In genomic region chr4:117862823-117863222, GRCm38 (mm10) we compare ENCODE assay signal across 9 mouse cellular contexts. TPM values are rescaled to one million over a fixed set of nuclear protein-coding genes. Genes with fewer than 3 reads are reported as not detected.
DNase-seq lines count a peak whose midpoint lies in the region; ATAC-seq lines count a peak whose summit lies in the region.
"Had no signal": no experiment of that assay in that cellular context is flagged by ENCODE, and none has a peak within 500 bp of the region (broad histone marks: within the 10 kb centered on the region; RNA-seq: fewer than 3 reads in every experiment).

No protein-coding gene starts in this region.

- no peaks in the 10 kb centered on the region for H3K9me3 ChIP-seq in embryonic facial prominence, embryonic 11.5 days (replicated peaks; ENCODE audit: control insufficient read depth, low read length)
- no peaks in the 10 kb centered on the region for H3K9me3 ChIP-seq in embryonic facial prominence, embryonic 10.5 days
- no peaks in the 10 kb centered on the region for H3K9me3 ChIP-seq in midbrain, embryonic 11.5 days (ENCODE audit: control insufficient read depth, low read length)
- H3K9me3 ChIP-seq in midbrain, embryonic 10.5 days (replicated peaks): no peaks in the 10 kb centered on the region

- no peak for DNase-seq in embryonic facial prominence, embryonic 11.5 days (ENCODE audit: low spot score)
- DNase-seq in embryonic facial prominence, embryonic 10.5 days (ENCODE audit: low spot score): no peak
- no peak for DNase-seq in midbrain, embryonic 11.5 days (ENCODE audit: low spot score, missing footprints)
- no peak for DNase-seq in midbrain, embryonic 10.5 days (ENCODE audit: low spot score)
- DNase-seq in left cerebral cortex, postnatal 25 days (ENCODE audit: low spot score in 2 of 2): peak; percentile 60 to 85
- DNase-seq in right cerebral cortex, adult 2 months (ENCODE audit: low spot score in 2 of 2): peak; percentile 54 to 64
- no peak for DNase-seq in urinary bladder, postnatal 25 days (ENCODE audit: low spot score)
- no peak for DNase-seq in spleen, adult 12 weeks (ENCODE audit: low spot score)

- H3K4me1 ChIP-seq in embryonic facial prominence, embryonic 11.5 days (ENCODE audit: control insufficient read depth, insufficient read depth, low read length): peaks cover 3% of the 10 kb centered on the region; the same call in 1 of the 2 replicates
- peaks cover 36% of the 10 kb centered on the region for H3K4me1 ChIP-seq in embryonic facial prominence, embryonic 10.5 days
- H3K4me1 ChIP-seq in midbrain, embryonic 11.5 days (ENCODE audit: control insufficient read depth, insufficient read depth, low read length): 0 out of 2 replicates have a peak, but pooled peaks cover 2% of the 10 kb centered on the region
- H3K4me1 ChIP-seq in midbrain, embryonic 10.5 days: peaks cover 23% of the 10 kb centered on the region

- H3K27ac ChIP-seq in embryonic facial prominence, embryonic 11.5 days (replicated peaks; ENCODE audit: low read depth, low read length): no peak overlapping the region
- no peak overlapping the region for H3K27ac ChIP-seq in embryonic facial prominence, embryonic 10.5 days (replicated peaks)
- no peak overlapping the region for H3K27ac ChIP-seq in midbrain, embryonic 11.5 days (ENCODE audit: low read depth, low read length)
- H3K27ac ChIP-seq in midbrain, embryonic 10.5 days (replicated peaks): no peak overlapping the region

- H3K27me3 ChIP-seq in embryonic facial prominence, embryonic 11.5 days (ENCODE audit: control insufficient read depth, insufficient read depth, low read length): no peaks in the 10 kb centered on the region
- H3K27me3 ChIP-seq in embryonic facial prominence, embryonic 10.5 days (replicated peaks; ENCODE audit: low read depth, poor library complexity, severe bottlenecking): peaks cover 11% of the 10 kb centered on the region; the same call in 1 of the 2 replicates
- peaks cover 2% of the 10 kb centered on the region; the same call in 1 of the 2 replicates for H3K27me3 ChIP-seq in midbrain, embryonic 11.5 days (ENCODE audit: control insufficient read depth, insufficient read depth, low read length)
- H3K27me3 ChIP-seq in midbrain, embryonic 10.5 days (ENCODE audit: low read depth, poor library complexity, severe bottlenecking): peaks cover 12% of the 10 kb centered on the region

- WGBS in embryonic facial prominence, embryonic 11.5 days: 35% methylated on average over 4 of the region's 4 CpGs
- 26% methylated on average over 4 of the region's 4 CpGs for WGBS in embryonic facial prominence, embryonic 10.5 days
- WGBS in midbrain, embryonic 11.5 days: 30% methylated on average over 4 of the region's 4 CpGs
- WGBS in midbrain, embryonic 10.5 days: 33% methylated on average over 4 of the region's 4 CpGs

- no peak overlapping the region for H3K4me2 ChIP-seq in embryonic facial prominence, embryonic 11.5 days (ENCODE audit: low read depth, low read length)
- H3K4me2 ChIP-seq in midbrain, embryonic 11.5 days: no peak overlapping the region

- intact Hi-C loops in left cerebral cortex, postnatal 25 days (cut with DNase I): loop anchor here (2.0 kb wide), 1 partner anchor 28 kb away; the partner anchor contains the start of gene Slc6a9

- ATAC-seq in embryonic facial prominence, embryonic 11.5 days (replicated peaks; ENCODE audit: insufficient number of reproducible peaks, low FRiP score, low TSS enrichment, low read depth): 0 out of 2 replicates have a peak, but pooled peaks have one; percentile 14
- ATAC-seq in midbrain, embryonic 11.5 days (ENCODE audit: low FRiP score): peak; percentile 26; the same call in 1 of the 2 replicates

- no peak overlapping the region for H3K9ac ChIP-seq in embryonic facial prominence, embryonic 11.5 days (replicated peaks; ENCODE audit: low read length)
- H3K9ac ChIP-seq in midbrain, embryonic 11.5 days (ENCODE audit: low read length): no peak overlapping the region

- H3K36me3 ChIP-seq in embryonic facial prominence, embryonic 11.5 days (replicated peaks; ENCODE audit: control insufficient read depth, insufficient read depth, low read depth, low read length): no peaks in the 10 kb centered on the region
- peaks cover 11% of the 10 kb centered on the region for H3K36me3 ChIP-seq in embryonic facial prominence, embryonic 10.5 days (replicated peaks)
- no peaks in the 10 kb centered on the region for H3K36me3 ChIP-seq in midbrain, embryonic 11.5 days (ENCODE audit: control insufficient read depth, insufficient read depth, low read length)
- H3K36me3 ChIP-seq in midbrain, embryonic 10.5 days: no peaks in the 10 kb centered on the region

- no peak overlapping the region for H3K4me3 ChIP-seq in embryonic facial prominence, embryonic 11.5 days (ENCODE audit: low read depth, low read length)
- no peak overlapping the region for H3K4me3 ChIP-seq in embryonic facial prominence, embryonic 10.5 days
- H3K4me3 ChIP-seq in midbrain, embryonic 11.5 days (ENCODE audit: low read depth, low read length): no peak overlapping the region
- no peak overlapping the region for H3K4me3 ChIP-seq in midbrain, embryonic 10.5 days
- H3K4me3 ChIP-seq: myocyte had no signal

RNA-seq across cellular contexts. Expression of gene Ccdc24, which starts 9.5 kb away (rescaled TPM):
- polyA plus RNA-seq in embryonic facial prominence, embryonic 11.5 days (2014; fragmentation: Nextera tagmentation; extraction: Ambion mirVana): 0.86 and 1.6 TPM in 2 replicates
- polyA plus RNA-seq in embryonic facial prominence, embryonic 10.5 days (2016; fragmentation: Nextera tagmentation; extraction: Ambion mirVana): 1.4 and 1.7 TPM in 2 replicates
- polyA plus RNA-seq in midbrain, embryonic 11.5 days (2014; fragmentation: Nextera tagmentation; extraction: Ambion mirVana): 0.76 and 1.4 TPM in 2 replicates
- polyA plus RNA-seq in midbrain, embryonic 10.5 days (2016; fragmentation: Nextera tagmentation; extraction: Ambion mirVana): 1.1 and 2.2 TPM in 2 replicates
- 1 to 10 TPM; 1.3 to 1.4 TPM for total RNA-seq in left cerebral cortex, postnatal 25 days (2021)

RNA-seq across cellular contexts. Expression of gene B4galt2, which starts 20.5 kb away (rescaled TPM):
- polyA plus RNA-seq in embryonic facial prominence, embryonic 11.5 days (2014; fragmentation: Nextera tagmentation; extraction: Ambion mirVana): 24.9 and 26.5 TPM in 2 replicates
- 24.7 and 27.2 TPM in 2 replicates for polyA plus RNA-seq in embryonic facial prominence, embryonic 10.5 days (2016; fragmentation: Nextera tagmentation; extraction: Ambion mirVana)
- polyA plus RNA-seq in midbrain, embryonic 11.5 days (2014; fragmentation: Nextera tagmentation; extraction: Ambion mirVana): 26.8 and 29.1 TPM in 2 replicates
- 24.8 and 27.9 TPM in 2 replicates for polyA plus RNA-seq in midbrain, embryonic 10.5 days (2016; fragmentation: Nextera tagmentation; extraction: Ambion mirVana)
- 100 to 1,000 TPM; 107 to 116 TPM for total RNA-seq in left cerebral cortex, postnatal 25 days (2021)

RNA-seq across cellular contexts. Expression of gene Atp6v0b, which starts 24.3 kb away (rescaled TPM):
- 154 and 177 TPM in 2 replicates for polyA plus RNA-seq in embryonic facial prominence, embryonic 11.5 days (2014; fragmentation: Nextera tagmentation; extraction: Ambion mirVana)
- 157 and 162 TPM in 2 replicates for polyA plus RNA-seq in embryonic facial prominence, embryonic 10.5 days (2016; fragmentation: Nextera tagmentation; extraction: Ambion mirVana)
- 214 and 216 TPM in 2 replicates for polyA plus RNA-seq in midbrain, embryonic 11.5 days (2014; fragmentation: Nextera tagmentation; extraction: Ambion mirVana)
- polyA plus RNA-seq in midbrain, embryonic 10.5 days (2016; fragmentation: Nextera tagmentation; extraction: Ambion mirVana): 193 and 213 TPM in 2 replicates
- total RNA-seq in left cerebral cortex, postnatal 25 days (2021): 100 to 1,000 TPM; 460 to 484 TPM

RNA-seq across cellular contexts. Expression of gene Slc6a9, which starts 28.5 kb away (rescaled TPM):
- 5.3 and 5.9 TPM in 2 replicates for polyA plus RNA-seq in embryonic facial prominence, embryonic 11.5 days (2014; fragmentation: Nextera tagmentation; extraction: Ambion mirVana)
- 8.2 and 10.2 TPM in 2 replicates for polyA plus RNA-seq in embryonic facial prominence, embryonic 10.5 days (2016; fragmentation: Nextera tagmentation; extraction: Ambion mirVana)
- polyA plus RNA-seq in midbrain, embryonic 11.5 days (2014; fragmentation: Nextera tagmentation; extraction: Ambion mirVana): 4.6 and 6.3 TPM in 2 replicates
- 6.7 and 8.6 TPM in 2 replicates for polyA plus RNA-seq in midbrain, embryonic 10.5 days (2016; fragmentation: Nextera tagmentation; extraction: Ambion mirVana)
- 10 to 100 TPM; 31.7 to 40.9 TPM for total RNA-seq in left cerebral cortex, postnatal 25 days (2021)

RNA-seq across cellular contexts. Expression of gene Dph2, which starts 29.0 kb away (rescaled TPM):
- 20.8 and 23.8 TPM in 2 replicates for polyA plus RNA-seq in embryonic facial prominence, embryonic 11.5 days (2014; fragmentation: Nextera tagmentation; extraction: Ambion mirVana)
- polyA plus RNA-seq in embryonic facial prominence, embryonic 10.5 days (2016; fragmentation: Nextera tagmentation; extraction: Ambion mirVana): 24.8 and 26.6 TPM in 2 replicates
- 23.9 and 27.7 TPM in 2 replicates for polyA plus RNA-seq in midbrain, embryonic 11.5 days (2014; fragmentation: Nextera tagmentation; extraction: Ambion mirVana)
- polyA plus RNA-seq in midbrain, embryonic 10.5 days (2016; fragmentation: Nextera tagmentation; extraction: Ambion mirVana): 27.9 and 30.9 TPM in 2 replicates
- 10 to 100 TPM in 1 of 2 experiments, 1 to 10 TPM in 1; 9.6 to 10.5 TPM for total RNA-seq in left cerebral cortex, postnatal 25 days (2021)

Comparison
In these comparisons a context has a peak if more than half of its experiments do, and no peak if none do; other contexts are left out.
1. DNase-seq: peak in left cerebral cortex, postnatal 25 days (2 of 2) and right cerebral cortex, adult 2 months (2 of 2); none in embryonic facial prominence, embryonic 11.5 days (single experiment), embryonic facial prominence, embryonic 10.5 days (single experiment), midbrain, embryonic 11.5 days (single experiment), midbrain, embryonic 10.5 days (single experiment), urinary bladder, postnatal 25 days (single experiment) and spleen, adult 12 weeks (single experiment).